Mouse (Mus musculus) stomach, embryonic 14.5 days (tissue): ENCODE data around the gene Klhdc8a. TPM values are rescaled to one million over a fixed set of nuclear protein-coding genes. Genes with fewer than 3 reads are reported as not detected.

Experiments
- ATAC-seq: fragments of 200-750 bp; cut with Nextera tagmentation; 2 replicates; pipeline ENCODE4 v1.8.0; 2017; ENCODE audit warnings: low read depth, moderate TSS enrichment; ENCODE audit not compliant: insufficient number of reproducible peaks, insufficient read depth, low FRiP score
- H3K27ac ChIP-seq: fragments of 300-500 bp; sonication (generic); 2 replicates; pipeline ENCODE4 v1.5.1; 2014; ENCODE audit warnings: mild to moderate bottlenecking, low read length, moderate library complexity, mixed read lengths
- H3K27me3 ChIP-seq: fragments of 300-500 bp; sonication (generic); 2 replicates; pipeline ENCODE4 v1.6.1; 2014; ENCODE audit warnings: low read length, control low read depth, mixed read lengths; ENCODE audit not compliant: control insufficient read depth, insufficient read depth
- H3K36me3 ChIP-seq: fragments of 300-500 bp; sonication (generic); 2 replicates; pipeline ENCODE4 v1.6.1; 2014; ENCODE audit warnings: mild to moderate bottlenecking, control low read depth, low read length, moderate library complexity, mixed read lengths; ENCODE audit not compliant: control insufficient read depth, insufficient read depth
- H3K4me1 ChIP-seq: fragments of 300-500 bp; sonication (generic); 2 replicates; pipeline ENCODE4 v1.6.1; 2014; ENCODE audit warnings: low read length, control low read depth, mixed read lengths; ENCODE audit not compliant: control insufficient read depth, insufficient read depth
- H3K4me2 ChIP-seq: fragments of 300-500 bp; sonication (generic); replicated peaks from 2 replicates; pipeline ENCODE4 v1.6.1; 2014; ENCODE audit warnings: low read depth, low read length, control low read depth
- H3K4me3 ChIP-seq: fragments of 300-500 bp; sonication (generic); 2 replicates; pipeline ENCODE4 v1.5.1; 2014; ENCODE audit warnings: low read depth, low read length, control low read depth
- H3K9ac ChIP-seq: fragments of 300-500 bp; sonication (generic); replicated peaks from 2 replicates; pipeline ENCODE4 v1.6.1; 2014; ENCODE audit warnings: low read depth, mild to moderate bottlenecking, control low read depth, low read length, moderate library complexity, mixed read lengths
- H3K9me3 ChIP-seq: fragments of 300-500 bp; sonication (generic); 2 replicates; pipeline ENCODE4 v1.6.1; 2016; ENCODE audit warnings: low read depth, low read length, control low read depth; ENCODE audit not compliant: control insufficient read depth
- WGBS: fragments of 180-500 bp; shearing (Covaris S2); extraction: QIAGEN DNeasy Blood & Tissue Kit; methylation state at CpG from one replicate; pipeline ENCODE4 v1.1.7; 2014; 5-methylcytosine and 5-hydroxymethylcytosine counted together
- polyA plus RNA-seq: library from polyadenylated mRNA; unstranded; fragments of >200 nt; fragmentation: Nextera tagmentation; extraction: Ambion mirVana; gene quantifications from 2 replicates; pipeline ENCODE4 v1.2.1, GENCODE M21; 2014

Klhdc8a gene
- polyA plus RNA-seq, 1 experiment from 2014 or later = not detected

DNA sequence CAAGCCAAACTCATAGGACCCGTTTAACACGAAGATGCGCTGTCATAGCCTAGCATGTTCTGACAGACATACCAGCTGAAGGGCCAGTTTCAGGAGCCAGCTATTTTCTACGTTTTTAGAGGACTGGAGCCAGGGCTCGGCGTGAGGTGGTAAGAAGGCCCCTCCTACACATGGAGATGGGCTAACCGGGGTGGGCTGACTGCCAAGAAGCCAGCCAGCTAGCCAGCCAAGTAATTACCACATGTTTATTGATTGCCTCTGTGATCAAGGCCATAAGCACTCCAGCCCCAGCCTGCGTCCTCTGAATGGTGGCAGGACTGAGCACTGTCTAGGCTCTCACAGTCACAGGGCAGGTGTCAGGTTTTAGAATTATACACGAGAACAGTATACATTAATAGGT, 28.4 kb downstream of the Klhdc8a start:
- Histone ChIP-seq H3K9me3 (no peaks in the 10 kb centered on the region), H3K4me2 (no peak overlapping the region), H3K36me3 (no peaks in the 10 kb centered on the region), H3K27me3 (no peaks in the 10 kb centered on the region), H3K4me1 (peaks cover 10% of the 10 kb centered on the region; the same call in 1 of the 2 replicates), H3K4me3 (no peak overlapping the region), H3K9ac (no peak overlapping the region), H3K27ac (no peak overlapping the region)
- ATAC-seq = no peak
- WGBS = 52% methylated on average over 9 of the region's 9 CpGs

- Histone ChIP-seq H3K27ac (no peak overlapping the region), H3K27me3 (no peaks in the 10 kb centered on the region), H3K4me2 (no peak overlapping the region), H3K4me1 (peaks cover 8% of the 10 kb centered on the region; the same call in 1 of the 2 replicates), H3K36me3 (no peaks in the 10 kb centered on the region), H3K9me3 (no peaks in the 10 kb centered on the region), H3K9ac (no peak overlapping the region), H3K4me3 (no peak overlapping the region)
- WGBS = 78% methylated on average over 17 of the region's 17 CpGs
- no peak for ATAC-seq
These were observed 29.1 kb downstream of the Klhdc8a start for GRCm38 (mm10) chr1:132327477-132327876.

- 67% methylated on average over 3 of the region's 3 CpGs for WGBS
- no peak for ATAC-seq
- Histone ChIP-seq H3K4me1 (peaks cover 5% of the 10 kb centered on the region), H3K27me3 (no peaks in the 10 kb centered on the region), H3K4me2 (no peak overlapping the region), H3K27ac (no peak overlapping the region), H3K9me3 (no peaks in the 10 kb centered on the region), H3K36me3 (no peaks in the 10 kb centered on the region), H3K4me3 (no peak overlapping the region), H3K9ac (no peak overlapping the region)
These were observed 30.1 kb downstream of the Klhdc8a start for GRCm38 (mm10) chr1:132328565-132328964.

- ATAC-seq = no peak
- Histone ChIP-seq H3K9me3 (no peaks in the 10 kb centered on the region), H3K9ac (no peak overlapping the region), H3K27ac (no peak overlapping the region), H3K36me3 (no peaks in the 10 kb centered on the region), H3K4me2 (no peak overlapping the region), H3K4me3 (no peak overlapping the region), H3K27me3 (no peaks in the 10 kb centered on the region), H3K4me1 (peaks cover 11% of the 10 kb centered on the region)
- 87% methylated on average over 7 of the region's 7 CpGs for WGBS
These were observed 31.2 kb downstream of the Klhdc8a start for GRCm38 (mm10) chr1:132329656-132330055.

DNA sequence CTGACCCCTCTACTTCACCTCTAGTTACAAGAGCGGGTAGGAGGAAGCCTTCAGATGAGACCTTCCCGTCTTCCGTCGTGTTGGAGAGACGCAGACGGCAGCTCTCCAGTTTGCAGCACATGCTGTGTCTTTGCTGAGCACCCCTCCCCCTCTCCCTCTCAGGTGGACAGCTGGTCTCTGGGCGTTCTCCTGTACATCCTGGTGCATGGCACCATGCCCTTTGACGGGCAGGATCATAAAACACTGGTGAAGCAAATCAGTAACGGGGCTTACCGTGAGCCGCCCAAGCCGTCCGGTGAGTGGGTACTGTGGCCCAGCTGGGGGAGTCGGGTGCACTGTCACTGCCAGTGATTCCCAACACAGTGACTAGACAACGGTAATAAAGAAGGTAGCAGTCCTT, 32.0 kb downstream of the Klhdc8a start:
- 81% methylated on average over 15 of the region's 15 CpGs for WGBS
- no peaks in the 10 kb centered on the region for H3K36me3 ChIP-seq
- H3K27ac ChIP-seq = no peak overlapping the region
- no peak overlapping the region for H3K4me2 ChIP-seq
- H3K27me3 ChIP-seq = no peaks in the 10 kb centered on the region
- H3K4me3 ChIP-seq = no peak overlapping the region
- H3K4me1 ChIP-seq = peaks cover 15% of the 10 kb centered on the region
- H3K9ac ChIP-seq = no peak overlapping the region
- no peak for ATAC-seq
- no peaks in the 10 kb centered on the region for H3K9me3 ChIP-seq

DNA sequence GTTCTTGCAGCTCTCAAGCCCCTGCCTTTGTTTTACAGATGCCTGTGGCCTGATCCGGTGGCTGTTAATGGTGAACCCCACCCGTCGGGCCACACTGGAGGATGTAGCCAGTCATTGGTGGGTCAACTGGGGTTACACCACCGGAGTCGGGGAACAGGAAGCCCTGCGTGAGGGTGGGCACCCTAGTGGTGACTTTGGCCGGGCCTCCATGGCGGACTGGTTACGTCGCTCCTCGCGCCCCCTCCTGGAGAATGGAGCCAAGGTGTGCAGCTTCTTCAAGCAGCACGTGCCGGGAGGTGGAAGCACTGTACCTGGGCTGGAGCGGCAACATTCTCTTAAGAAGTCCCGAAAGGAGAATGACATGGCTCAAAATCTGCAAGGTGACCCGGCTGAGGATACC, 32.9 kb downstream of the Klhdc8a start:
- Histone ChIP-seq H3K4me3 (no peak overlapping the region), H3K4me1 (peaks cover 17% of the 10 kb centered on the region), H3K4me2 (no peak overlapping the region), H3K27ac (no peak overlapping the region), H3K9ac (no peak overlapping the region), H3K27me3 (no peaks in the 10 kb centered on the region), H3K9me3 (no peaks in the 10 kb centered on the region), H3K36me3 (no peaks in the 10 kb centered on the region)
- WGBS = 85% methylated on average over 17 of the region's 17 CpGs
- ATAC-seq = no peak

GRCm38 (mm10) chr1:132333201-132333600, 34.8 kb downstream of the Klhdc8a start:
- Histone ChIP-seq H3K27me3 (no peaks in the 10 kb centered on the region), H3K4me3 (no peak overlapping the region), H3K9me3 (no peaks in the 10 kb centered on the region), H3K27ac (no peak overlapping the region), H3K9ac (no peak overlapping the region), H3K36me3 (no peaks in the 10 kb centered on the region), H3K4me2 (no peak overlapping the region), H3K4me1 (peaks cover 21% of the 10 kb centered on the region)
- ATAC-seq = no peak
- WGBS = 8% methylated on average over 2 of the region's 2 CpGs

- peak overlapping the region; percentile 59; the same call in 1 of the 2 replicates for H3K27ac ChIP-seq
- H3K9ac ChIP-seq = no peak overlapping the region
- no peaks in the 10 kb centered on the region for H3K27me3 ChIP-seq
- no peaks in the 10 kb centered on the region for H3K9me3 ChIP-seq
- no peak overlapping the region for H3K4me3 ChIP-seq
- no peak overlapping the region for H3K4me2 ChIP-seq
- H3K4me1 ChIP-seq = peaks cover 21% of the 10 kb centered on the region
- peak; percentile 81; the same call in 1 of the 2 replicates for ATAC-seq
- WGBS = 4% methylated on average over 4 of the region's 4 CpGs
- no peaks in the 10 kb centered on the region for H3K36me3 ChIP-seq
These were observed 35.3 kb downstream of the Klhdc8a start for GRCm38 (mm10) chr1:132333675-132334141.

DNA sequence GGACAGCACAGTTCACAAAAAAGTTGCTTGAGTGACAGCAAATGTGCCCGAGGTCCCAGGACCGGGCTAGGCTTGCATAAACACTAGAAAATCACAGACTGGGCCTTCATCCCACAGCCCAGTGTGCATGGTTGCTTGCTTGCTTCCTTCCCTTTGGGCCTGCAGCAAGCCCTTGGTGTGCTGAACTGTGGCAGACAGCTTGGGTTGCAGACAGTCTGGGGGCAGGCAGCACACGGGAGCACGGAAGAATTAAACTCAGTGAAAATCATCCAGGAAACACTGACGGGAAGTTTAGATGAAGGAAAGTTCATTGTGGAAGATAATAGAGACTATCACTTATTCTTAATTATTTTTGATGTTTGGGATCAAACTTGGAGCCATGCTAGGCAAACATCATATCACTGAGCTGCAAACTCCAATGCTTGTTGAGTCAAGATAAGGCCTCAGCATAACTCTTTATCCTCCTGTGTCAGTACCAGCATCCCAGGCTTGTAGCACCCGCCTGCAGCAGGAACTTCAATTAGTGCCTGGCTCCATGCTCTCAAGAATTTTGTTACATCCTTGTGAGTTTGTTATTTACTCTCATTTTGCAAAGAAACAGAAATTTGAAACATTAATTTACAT, 35.9 kb downstream of the Klhdc8a start:
- H3K27ac ChIP-seq = peak overlapping the region; percentile 59; the same call in 1 of the 2 replicates
- H3K4me1 ChIP-seq = peaks cover 21% of the 10 kb centered on the region
- no peak overlapping the region for H3K4me3 ChIP-seq
- no peaks in the 10 kb centered on the region for H3K36me3 ChIP-seq
- 0 out of 2 replicates have a peak, but pooled peaks have one; percentile 3 for ATAC-seq
- 30% methylated on average over 6 of the region's 6 CpGs for WGBS
- H3K4me2 ChIP-seq = no peak overlapping the region
- H3K9ac ChIP-seq = no peak overlapping the region
- no peaks in the 10 kb centered on the region for H3K27me3 ChIP-seq
- H3K9me3 ChIP-seq = no peaks in the 10 kb centered on the region
